Mouse (Mus musculus): ENCODE results near the gene Dab2ip.

The Dab2ip gene

DNA sequence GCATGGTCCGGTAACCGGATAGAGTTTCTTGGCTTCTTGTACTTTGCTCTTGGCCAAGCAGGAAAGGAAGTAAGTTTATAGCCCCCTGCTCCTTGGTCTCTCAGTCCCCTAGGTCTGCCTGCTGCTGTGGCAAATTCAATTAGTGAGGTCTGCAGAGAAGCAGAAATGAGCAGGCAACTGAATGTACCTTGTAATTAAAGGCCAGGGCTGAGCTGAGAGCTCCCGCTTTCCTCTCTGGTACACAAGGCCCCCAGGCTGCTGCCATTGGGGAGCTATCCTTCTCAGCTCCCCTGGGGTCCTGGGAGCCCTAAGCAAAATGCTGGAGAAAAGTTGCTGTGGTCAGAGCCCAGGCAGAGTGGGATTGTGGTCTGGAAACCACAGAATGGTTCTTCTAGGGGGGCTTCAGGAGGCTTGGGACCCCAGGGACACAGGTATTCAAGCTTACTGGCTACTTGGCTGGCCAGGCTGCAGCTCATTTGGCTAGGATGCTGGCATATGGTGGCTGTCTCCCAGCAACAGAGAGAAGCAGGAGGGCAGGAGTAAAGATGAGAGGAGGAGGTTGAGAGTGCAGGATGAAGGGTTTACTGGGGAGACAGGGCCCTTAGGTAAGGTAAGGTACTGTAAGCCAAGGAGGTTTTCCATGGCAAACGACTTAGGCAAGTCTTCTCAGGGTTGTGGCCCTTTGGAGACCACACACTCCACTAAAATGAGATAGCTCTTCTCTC lies 922 bp downstream of the Dab2ip start:
- in situ Hi-C loops (cut with MboI), result loop anchor here (10.0 kb wide), 1 partner anchor 346 kb away; no protein-coding TSS in a partner anchor

DNA sequence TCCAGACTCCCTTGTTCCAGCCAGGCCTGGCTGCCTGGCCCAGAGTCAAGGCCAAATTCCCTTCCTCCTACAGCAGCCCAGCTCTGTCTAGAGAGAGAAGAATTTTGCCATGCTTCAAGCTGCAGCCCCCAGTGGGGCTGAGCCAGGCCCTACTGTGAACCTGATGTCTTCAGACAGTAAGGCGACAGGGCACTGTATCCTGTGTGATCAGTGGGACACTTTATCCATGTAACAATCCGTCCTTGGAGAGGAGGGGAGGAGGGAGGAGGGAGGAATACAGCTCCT lies 1.4 kb downstream of the Dab2ip start:
- in situ Hi-C loops (cut with MboI), result loop anchor here (10.0 kb wide), 1 partner anchor 345 kb away; no protein-coding TSS in a partner anchor

DNA sequence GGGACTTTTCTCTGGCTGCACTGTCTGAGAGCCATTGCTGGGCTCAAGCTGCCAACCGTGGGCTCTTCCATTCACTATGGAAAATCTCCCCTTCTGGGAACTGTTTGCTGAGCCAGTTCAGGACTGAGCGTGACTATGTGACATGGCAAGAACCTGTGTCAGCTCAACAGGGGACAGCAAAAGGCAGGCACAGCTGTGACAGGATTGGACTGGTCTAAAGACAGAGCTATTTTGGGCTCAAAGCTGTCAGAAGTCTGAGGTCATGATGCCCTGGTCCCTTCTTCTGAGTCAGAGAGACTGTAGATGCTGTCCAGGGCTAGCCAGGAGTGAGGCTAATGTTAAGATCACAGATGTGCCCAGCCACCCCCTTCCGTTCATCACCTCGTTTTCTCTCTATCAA lies 5.7 kb downstream of the Dab2ip start:
- in situ Hi-C loops (cut with MboI), result no loop called here

DNA sequence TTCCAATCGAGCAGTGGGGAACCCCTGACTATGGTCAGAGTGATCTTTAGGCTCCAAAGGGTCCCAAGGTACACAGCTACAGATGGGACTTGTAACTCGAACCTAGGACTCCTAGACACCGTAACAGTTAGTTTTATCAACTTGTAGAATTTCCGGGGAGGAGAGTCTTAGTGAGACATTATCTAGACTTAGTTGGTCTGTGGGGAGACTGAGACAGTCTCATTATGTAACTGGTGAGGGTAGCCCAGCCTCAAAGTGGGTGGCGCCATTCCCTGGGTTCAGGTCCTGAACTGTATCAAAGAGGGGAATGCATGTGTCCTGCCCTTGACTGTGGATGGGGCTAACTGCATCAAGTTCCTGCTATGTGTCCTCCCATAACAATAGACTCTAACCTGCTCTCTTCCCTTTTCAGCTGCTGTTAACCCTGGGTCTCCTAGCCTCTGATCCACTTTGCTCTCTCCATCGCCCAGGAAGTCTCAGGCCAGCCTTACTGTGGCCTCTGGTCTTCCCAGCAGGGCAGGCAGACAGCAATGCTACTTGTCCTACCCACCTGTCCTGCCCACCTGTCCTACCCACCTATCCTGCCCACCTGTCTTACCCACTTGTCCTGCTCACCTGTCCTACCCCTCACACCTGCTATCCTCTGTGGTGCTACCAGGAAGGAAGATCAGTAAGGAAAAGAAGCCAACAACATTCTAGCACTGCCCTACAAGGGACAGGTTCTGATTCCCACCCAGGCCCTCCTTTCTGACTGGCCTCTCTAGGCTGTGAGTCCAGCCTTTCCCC lies 7.2 kb downstream of the Dab2ip start:
- in situ Hi-C loops (cut with MboI), result no loop called here

DNA sequence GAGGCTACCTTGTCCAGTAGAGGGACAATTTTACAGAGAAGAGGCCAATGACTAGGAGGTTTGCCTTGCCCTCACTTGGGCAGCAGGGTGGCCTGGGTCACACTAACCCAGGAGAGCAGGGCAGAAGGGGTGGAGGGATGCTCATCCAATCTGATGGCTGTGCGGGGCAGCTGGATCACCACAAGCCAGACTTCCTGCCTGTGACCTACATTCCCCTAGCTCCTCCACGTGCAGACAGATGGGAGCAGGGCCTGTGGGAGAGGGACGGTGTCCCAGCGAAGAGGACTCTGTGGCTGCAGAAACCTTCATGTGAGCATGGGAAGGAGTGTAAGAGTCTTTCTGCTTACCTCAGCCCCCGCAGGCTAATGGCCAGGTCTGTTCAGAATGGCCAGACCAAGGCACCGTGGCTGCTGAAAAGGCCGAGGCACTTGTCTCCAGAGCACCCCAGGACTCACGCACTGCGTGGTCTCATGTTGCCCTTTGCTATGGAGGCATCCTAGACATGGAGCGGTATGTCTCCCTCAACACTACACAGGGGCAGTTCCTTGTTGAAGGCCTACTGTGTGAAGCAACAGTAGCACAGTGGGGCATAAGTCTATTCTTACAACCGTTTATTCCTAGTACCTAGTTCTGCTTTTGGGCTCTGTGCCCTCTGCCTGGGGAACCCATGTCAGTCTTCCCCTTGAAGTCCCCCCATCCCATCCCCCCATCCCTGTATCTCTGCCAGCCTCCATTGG lies 9.1 kb downstream of the Dab2ip start:
- in situ Hi-C loops (cut with MboI), result no loop called here

DNA sequence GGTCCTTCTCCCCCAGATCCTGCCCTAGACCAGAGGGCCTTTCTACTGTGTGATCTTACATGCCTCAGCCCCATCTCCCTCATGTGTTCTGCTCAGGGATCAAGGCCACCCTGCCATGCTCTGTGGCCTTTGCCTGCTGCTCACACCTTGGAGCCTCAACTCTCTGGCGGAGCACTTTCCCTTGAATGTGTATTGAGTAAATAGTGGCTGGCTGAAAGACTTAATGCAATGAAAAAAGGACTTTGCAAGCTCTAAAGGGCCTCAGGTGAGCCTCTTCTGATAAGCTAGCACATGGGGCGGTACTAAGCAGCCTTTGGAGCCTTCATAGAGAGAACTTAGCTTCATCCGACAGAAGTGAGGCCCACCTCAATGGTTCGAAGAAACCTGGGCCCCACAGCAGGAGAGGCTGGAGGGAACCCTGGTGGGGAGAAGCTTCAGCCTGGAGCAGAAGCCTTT lies 9.7 kb downstream of the Dab2ip start:
- in situ Hi-C loops (cut with MboI), result no loop called here

DNA sequence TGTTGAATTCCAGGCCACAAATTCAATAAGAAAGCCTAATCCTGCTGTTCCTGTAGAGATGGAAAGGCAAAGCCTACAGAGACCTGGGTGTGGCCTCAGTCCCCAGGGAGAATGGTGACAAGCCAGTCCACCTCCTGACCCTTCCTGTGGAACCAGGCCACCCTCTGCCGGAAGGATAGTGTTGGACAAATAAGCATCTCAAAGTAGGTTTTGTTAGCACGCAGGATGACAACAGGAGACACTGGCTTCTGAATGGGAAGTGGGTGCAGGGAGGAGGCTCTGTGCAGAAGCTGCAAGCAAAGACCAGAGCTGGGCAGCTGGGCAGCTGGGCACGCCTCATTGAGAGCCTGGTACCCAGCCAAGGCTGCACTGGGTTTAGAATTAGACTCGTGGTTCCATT lies 12.7 kb downstream of the Dab2ip start:
- in situ Hi-C loops (cut with MboI), result no loop called here

DNA sequence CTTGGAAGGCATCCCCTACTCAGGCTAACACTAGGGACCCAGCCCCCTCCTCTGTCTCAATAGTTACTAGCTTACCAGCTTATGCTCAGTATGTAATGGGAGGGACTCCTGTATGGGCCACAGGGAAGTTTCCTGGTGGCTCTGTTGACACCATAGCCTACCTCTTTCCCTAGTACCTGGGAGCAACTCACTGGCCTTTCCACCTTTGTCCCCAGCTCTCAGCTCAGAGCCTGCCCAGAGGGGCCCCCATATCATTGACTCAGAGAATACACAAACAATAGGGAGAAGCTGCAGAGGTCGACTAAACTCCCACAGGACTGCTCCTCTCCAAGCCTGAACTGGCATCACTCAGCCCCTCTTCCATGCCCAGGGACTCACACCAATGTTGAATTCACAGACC lies 16.6 kb downstream of the Dab2ip start:
- in situ Hi-C loops (cut with MboI), result no loop called here

DNA sequence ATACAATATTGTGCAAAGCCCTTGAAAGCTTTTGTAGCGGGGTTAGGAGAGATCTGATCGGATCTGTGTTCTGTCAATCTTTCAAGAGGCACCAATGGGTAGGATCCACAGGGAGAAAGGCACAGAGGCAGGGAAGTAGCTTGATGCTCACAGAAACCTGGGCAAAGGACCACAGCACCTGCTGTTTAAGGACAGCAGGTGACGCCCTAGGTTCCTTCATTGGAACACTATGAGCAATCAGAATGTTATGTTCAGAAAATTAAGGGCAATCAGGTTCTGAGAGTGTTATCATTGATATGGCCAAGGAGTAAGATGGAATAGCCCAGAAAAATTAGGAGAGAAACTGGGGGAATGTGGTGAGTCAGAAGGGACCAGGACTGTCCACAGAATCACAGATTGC lies 18.6 kb downstream of the Dab2ip start:
- in situ Hi-C loops (cut with MboI), result no loop called here

DNA sequence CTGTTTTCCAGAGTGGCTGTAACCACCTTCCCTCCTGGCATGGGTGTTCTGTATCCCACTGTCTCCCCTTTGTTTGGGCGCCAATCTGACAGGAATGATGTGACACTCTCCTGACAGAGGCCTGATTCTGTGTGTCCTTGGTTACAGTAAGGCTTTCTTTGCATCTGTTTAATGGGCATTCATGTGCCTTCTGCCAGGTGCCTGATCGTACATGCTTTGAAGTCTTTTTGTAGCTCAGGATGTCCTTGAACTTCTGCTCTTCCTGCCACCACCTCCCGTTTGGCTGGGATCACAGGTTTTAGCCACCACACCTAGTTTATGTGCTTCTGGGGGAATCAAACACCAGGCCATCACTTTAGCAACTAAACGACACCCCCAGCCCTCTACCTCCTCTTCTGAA lies 22.0 kb downstream of the Dab2ip start:
- in situ Hi-C loops (cut with MboI), result no loop called here

DNA sequence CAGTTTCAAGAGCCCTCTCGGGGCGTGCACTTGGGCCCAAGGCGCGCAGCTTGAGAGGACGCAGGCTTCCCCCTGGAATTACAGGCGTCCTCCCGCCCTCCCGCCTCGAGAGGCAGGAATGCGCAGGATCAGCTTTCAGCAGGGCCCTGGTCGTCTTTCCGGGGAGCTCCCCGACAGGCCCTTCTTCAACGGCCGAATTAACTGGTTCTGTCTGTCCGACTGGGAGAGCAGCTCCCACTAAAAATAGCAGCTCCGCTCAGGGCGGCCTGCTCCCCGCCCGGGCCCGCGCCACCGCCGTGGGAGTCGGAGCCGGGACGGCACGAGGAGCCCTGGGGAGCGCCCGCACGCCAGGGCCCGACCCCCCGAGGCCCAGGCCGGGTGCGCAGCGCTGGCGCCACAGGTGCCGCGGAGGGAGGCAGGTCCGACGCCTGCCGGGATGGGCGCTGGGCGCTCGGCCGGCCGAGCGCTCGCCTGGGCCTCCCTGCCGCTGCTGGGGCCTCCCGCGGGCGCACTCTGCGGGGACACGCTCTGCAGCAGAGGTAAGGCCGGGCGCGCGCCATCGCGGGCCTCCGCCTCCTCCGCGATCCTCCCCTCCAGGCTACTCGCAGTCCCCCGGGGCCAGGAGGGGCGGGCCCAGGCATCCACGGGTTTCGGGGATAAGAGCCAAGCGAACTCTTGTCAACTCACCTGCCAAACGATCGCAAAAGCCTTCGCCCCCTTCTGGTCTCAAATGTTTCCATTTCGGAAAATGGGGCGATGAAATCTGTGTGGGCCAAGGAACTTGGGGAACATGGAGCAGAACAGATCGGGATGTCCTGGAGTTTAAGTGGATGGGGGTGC lies 23.7 kb downstream of the Dab2ip start:
- in situ Hi-C loops (cut with MboI), result no loop called here

DNA sequence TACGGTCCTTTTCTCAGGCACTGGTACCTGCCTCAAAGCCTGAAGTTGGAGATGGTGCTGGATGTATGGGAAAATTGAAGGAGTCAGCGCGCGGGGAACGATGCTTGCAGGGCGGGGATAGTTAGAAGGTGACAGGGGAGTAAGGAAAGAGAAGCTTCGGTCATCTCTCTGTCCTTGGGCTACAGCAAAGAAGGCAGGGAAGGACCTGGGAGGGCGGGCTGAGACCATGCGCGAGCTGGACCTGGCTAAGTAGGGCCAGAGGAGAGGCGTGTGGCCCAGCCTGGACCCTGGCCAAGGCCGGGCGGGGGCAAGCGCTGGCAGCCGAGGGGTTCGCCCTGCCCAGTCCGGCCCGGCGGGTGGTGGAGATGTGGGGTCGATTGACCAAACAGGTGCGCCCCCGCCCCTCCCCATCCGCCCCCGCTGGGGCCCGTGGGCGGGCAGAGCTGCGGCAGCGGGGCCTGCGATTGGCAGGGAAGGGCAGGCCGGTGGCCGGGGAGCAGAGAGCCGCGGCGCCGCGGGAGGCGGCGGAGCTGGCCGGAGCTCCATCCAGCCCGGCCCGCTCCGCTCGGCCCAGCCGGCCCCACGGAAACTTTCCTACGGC lies 24.4 kb downstream of the Dab2ip start:
- in situ Hi-C loops (cut with MboI), result no loop called here

DNA sequence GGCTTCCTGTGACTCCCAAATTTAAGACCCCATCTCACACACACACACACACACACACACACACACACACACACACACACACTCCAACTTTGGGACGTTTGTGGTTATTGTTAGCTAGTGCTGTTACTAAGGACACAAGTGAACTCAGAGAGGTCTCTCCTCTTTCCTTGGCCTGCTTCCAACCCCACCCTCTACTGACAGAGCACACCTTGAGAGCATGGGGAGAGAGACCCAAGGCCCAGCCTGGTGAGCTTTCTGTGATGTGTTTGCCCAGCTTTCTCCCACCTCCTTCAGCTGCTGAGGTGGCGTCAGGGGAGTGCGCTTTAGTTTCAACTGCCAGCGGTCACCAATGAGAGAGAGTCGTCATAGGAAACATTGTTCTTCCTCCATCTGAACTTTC lies 25.3 kb downstream of the Dab2ip start:
- in situ Hi-C loops (cut with MboI), result no loop called here

DNA sequence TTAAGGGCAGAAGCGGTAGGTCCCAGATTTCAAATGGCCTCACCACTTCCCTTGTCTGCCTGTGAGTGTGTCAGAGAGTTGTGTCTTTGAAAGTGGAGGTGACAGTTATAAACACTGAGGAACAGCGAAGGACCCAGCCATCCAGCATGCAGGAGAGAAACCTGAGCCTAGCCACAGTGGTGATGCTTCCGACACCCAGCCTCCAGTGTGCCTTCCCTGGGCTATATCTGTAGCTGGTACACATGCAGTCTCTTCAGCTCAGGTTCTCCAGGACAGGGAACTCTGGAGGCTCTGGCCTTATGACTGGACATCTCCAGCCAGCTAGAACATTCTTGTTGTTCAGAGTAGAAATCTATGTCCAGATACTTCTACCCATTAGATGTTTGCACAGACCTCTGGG lies 25.9 kb downstream of the Dab2ip start:
- in situ Hi-C loops (cut with MboI), result no loop called here

DNA sequence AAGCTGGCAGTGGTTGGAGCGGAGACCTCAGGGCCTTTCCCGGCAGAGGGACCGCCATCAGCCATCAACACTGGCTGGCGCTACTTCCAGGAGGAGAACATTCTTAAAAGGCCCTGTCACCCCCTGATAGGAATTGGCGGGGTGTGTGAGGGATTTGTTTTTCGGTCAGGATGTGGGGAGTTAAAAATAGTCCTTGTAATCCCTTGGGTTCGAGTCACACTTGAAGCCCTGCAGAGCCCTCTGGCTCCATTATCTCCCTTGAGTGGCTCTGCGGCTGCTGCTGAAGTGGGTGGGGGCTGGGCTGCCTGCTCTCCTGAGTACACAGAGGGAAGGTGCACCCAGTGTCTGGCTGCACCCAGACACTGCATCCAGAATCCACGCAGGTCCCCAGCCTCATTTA lies 30.3 kb downstream of the Dab2ip start:
- in situ Hi-C loops (cut with MboI), result no loop called here

DNA sequence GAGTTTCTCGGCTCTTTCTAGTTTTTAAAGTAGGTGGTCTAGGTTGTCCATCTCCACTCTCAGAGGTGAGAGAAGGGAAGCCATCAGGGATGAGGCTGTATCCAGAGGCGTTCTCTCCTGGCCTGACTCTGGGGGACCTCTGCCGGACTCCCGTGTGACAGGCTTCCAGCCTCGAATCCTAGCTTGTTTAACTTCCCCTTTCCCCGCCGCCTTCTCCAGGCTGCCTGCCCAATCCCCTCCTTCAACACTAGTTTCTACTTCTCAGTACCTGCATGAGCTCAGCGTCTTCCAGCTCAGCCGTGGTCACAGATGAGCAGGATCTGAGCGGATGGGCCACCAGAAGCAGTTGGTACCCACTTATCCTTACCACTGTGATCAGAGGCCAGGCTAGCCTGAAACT lies 31.3 kb downstream of the Dab2ip start:
- in situ Hi-C loops (cut with MboI), result no loop called here

DNA sequence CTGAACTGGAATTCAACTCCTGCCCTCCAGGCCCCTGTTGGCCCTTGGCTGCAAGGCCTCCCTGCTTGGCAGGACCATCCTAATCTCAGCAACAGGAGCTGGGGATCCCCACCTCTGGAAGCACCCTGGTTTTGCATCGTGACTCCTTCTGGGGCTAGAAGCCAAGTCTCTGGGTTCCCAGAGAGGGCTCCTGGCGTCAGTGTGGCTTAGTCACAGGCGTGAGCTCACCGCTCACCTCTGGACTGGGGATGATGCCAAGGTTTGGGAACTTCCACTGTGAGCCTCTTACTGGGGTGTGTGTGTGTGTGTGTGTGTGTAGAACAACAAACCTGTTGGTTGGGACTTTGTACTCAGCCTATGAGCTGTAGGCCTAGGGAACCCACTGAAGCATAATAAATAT lies 31.7 kb downstream of the Dab2ip start:
- in situ Hi-C loops (cut with MboI), result no loop called here

DNA sequence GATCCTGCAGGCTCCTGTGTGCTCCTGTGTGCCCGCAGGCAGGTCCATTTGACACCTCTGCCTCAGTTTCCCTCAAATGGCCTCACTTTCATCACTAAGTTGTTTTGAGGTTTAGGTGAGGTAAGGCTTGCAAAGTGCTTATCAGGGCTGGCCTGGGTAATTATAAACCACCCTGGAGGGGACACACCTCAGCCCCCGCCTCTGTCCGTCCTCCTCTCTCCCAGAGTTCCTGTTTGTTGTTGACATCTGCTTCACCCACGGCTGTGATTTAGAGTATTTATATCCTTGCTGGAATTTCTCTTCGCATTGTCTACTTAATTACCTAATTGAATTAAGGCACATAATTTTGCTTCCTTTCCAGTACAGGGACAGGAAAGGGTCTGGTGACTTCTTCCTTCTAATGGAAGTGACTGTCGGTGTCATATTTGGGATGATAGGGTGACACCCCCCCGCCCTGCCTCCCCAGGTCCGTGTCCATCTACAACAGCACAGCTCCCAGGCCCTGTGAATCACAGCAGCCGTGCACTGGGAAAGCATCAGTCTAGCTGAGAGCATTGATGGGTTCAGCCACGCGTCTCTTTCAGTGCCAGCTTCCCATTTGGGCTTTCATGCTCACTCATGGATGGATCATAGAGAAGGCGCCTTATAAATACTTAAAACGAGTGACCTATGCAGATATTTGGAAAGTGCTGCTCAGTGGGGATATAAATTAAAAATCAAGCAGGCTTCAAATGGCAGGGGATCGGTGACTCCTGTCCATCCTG lies 34.1 kb downstream of the Dab2ip start:
- in situ Hi-C loops (cut with MboI), result no loop called here

DNA sequence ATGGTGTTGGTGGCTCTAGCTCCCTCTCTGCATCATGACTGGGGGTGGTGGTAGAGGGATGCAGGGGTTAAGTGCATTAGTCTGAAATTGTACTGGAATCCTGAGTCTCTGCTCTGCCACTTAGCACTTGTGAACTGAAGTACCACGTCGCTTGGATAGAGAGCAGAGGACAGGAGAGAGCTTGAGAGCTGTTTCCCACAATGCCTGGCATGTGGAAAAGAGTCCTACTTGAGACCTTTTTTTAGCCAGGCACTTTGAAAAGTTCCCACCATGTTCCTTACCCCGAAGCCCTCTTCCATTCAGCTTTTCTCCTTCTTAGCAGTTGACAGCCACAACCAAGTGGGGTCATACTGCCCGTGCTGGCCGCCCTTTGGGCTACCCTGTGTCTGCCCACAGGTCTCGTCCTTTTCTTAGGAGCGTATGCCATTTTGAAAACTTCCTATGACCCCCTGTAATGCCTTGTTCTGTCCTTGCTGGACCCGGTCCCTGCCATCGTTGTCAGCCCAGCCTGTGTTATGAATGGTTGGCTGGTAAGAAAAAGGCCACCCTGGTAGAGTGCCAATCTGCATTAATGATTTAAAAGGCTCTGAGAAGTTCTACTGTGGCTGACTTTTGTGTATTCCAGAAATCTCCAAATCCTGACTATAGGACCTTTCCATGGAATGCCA lies 34.8 kb downstream of the Dab2ip start:
- in situ Hi-C loops (cut with MboI), result no loop called here

DNA sequence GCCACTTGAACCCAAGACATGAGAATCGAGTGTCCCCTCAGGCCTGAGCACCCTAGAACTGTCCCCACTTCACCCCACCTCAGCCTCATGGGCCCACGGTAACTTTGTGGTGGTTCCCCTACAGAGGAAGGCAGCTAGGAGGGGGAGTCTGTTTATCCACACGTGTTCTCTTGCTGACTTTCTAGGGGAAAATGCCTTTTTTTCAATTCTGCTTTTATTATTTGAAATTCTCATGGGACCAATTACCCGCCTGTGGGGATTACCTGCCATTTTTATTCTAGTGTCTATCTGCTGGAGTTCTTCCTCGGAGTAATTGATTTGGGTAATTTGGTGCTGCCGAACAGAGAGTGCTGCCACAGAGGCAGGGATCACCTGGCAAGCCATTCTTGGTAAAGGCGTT lies 35.8 kb downstream of the Dab2ip start:
- in situ Hi-C loops (cut with MboI), result no loop called here
